Mouse (Mus musculus) testis, adult 2 months (tissue): ENCODE measurements around the gene Vps53.

Source experiments
- CTCF ChIP-seq: fragments of 200-500 bp; IDR thresholded peaks from 2 replicates; pipeline ENCODE4 v1.5.1; 2012; ENCODE audit warnings: low read depth, mild to moderate bottlenecking, inconsistent platforms, low read length, moderate library complexity; ENCODE audit not compliant: control insufficient read depth, insufficient read depth, insufficient replicate concordance
- POLR2A ChIP-seq: fragments of 200-500 bp; IDR thresholded peaks from 2 replicates; pipeline ENCODE4 v1.6.1; 2012; ENCODE audit warnings: low read depth, mild to moderate bottlenecking, inconsistent platforms, low read length, moderate library complexity; ENCODE audit not compliant: control insufficient read depth

GRCm38 (mm10) chr11:76083941-76084367, 95.5 kb downstream of the Vps53 start:
- TF ChIP-seq CTCF (no peak), POLR2A (no peak)
